Mouse (Mus musculus) myocyte (in vitro differentiated cells): ENCODE measurements at regions not wholly inside any gene's neighbourhood (a gene's known extent, or its start where the extent isn't known, plus 50 kb on each side); places are given as distances from the start of the nearest gene placed in this dataset.

Experiments
- CEBPB ChIP-seq: IDR thresholded peaks from 2 replicates; pipeline ENCODE4 v1.6.1; 2011; ENCODE audit warnings: mild to moderate bottlenecking, moderate library complexity; ENCODE audit not compliant: poor library complexity, insufficient read depth, severe bottlenecking
- E2F4 ChIP-seq: IDR thresholded peaks from one replicate; pipeline ENCODE4 v1.6.1; 2011; ENCODE audit warnings: mild to moderate bottlenecking, control low read depth, moderate library complexity; ENCODE audit not compliant: insufficient read depth
- MAX ChIP-seq: IDR thresholded peaks from one replicate; pipeline ENCODE4 v1.6.1; 2011; ENCODE audit warnings: low read depth, mild to moderate bottlenecking, control low read depth
- MYOD1 ChIP-seq, 3 experiments: IDR thresholded peaks; one replicate each; pipeline ENCODE4 v1.6.1; 2011; ENCODE audit warnings: control low read depth in 2 of 3, low read depth in 2 of 3, mild to moderate bottlenecking in 2 of 3, moderate library complexity in 1 of 3; ENCODE audit not compliant: insufficient read length in 2 of 3, control insufficient read depth in 1 of 3
- MYOG ChIP-seq, 3 experiments: IDR thresholded peaks; one replicate each; pipeline ENCODE4 v1.6.1; 2011; ENCODE audit warnings: control low read depth in 2 of 3, low read depth in 2 of 3, mild to moderate bottlenecking in 2 of 3; ENCODE audit not compliant: insufficient read length in 2 of 3, control insufficient read depth in 1 of 3, insufficient read depth in 1 of 3
- POLR2A ChIP-seq: IDR thresholded peaks from one replicate; pipeline ENCODE4 v1.6.1; 2011; ENCODE audit warnings: low read depth, mild to moderate bottlenecking, control low read depth, moderate library complexity; ENCODE audit not compliant: insufficient read length
- POLR2AphosphoS2 ChIP-seq: IDR thresholded peaks from one replicate; pipeline ENCODE4 v1.6.1; 2011; ENCODE audit warnings: low read depth, control low read depth; ENCODE audit not compliant: insufficient read length
- SRF ChIP-seq: IDR thresholded peaks from one replicate; pipeline ENCODE4 v1.6.1; 2011; ENCODE audit warnings: low read depth; ENCODE audit not compliant: control insufficient read depth, insufficient read length
- TCF12 ChIP-seq: IDR thresholded peaks from one replicate; pipeline ENCODE4 v1.6.1; 2011; ENCODE audit warnings: mild to moderate bottlenecking, control low read depth; ENCODE audit not compliant: poor library complexity, insufficient read depth, severe bottlenecking
- TCF3 ChIP-seq: IDR thresholded peaks from one replicate; pipeline ENCODE4 v1.6.1; 2011; ENCODE audit warnings: low read depth, control low read depth; ENCODE audit not compliant: insufficient read length
- USF1 ChIP-seq: IDR thresholded peaks from one replicate; pipeline ENCODE4 v1.6.1; 2011; ENCODE audit warnings: low read depth, mild to moderate bottlenecking, control low read depth, moderate library complexity

DNA sequence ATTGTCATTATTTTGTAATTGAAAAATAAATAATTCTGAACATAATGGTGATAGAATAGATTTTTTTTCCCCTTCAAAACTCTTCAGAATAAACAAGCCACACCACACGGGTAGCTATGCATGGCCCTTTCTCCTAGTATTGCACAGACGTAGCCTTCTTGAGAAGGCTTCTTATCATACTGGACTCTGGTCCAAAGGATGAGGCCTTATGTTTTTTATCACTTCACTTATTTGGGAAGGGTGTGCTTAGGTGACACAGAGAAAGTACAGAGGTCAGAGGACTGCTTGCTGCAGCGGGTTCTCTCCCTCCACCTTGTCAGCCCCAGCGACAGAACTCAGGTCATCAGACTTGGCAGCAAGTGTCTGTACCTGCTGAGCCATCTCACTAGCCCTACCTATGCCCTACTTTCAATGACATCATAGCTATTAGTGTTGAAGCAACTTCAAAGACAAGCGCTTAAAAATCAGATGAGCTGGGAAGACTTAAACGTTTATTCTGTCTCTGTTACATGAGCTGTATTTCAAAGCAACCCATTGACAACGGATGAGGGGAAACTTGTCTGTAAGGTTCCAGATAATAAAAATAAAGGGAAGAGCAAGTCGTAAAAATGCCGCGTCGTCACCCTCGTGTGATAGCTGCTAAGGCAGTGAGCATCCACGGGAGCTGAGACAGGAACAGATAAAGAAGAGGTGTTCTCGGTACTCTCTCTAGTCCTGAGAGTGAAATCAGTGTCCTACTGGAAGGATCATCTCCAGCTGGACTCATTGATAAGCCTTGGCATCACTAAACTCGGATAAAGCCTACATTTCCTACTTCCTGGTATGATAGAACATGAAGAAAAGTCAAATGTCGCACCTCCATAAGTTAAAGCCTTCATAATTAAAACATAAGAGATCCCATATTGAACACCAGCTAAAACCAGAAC, 226.2 kb downstream of the Sp3 start:
- TF ChIP-seq MYOG (IDR thresholded peaks at IDR 0.05; ENCODE audit: control insufficient read depth in 1 of 3, insufficient read depth in 1 of 3, insufficient read length in 2 of 3, low read depth in 2 of 3) (no peak), POLR2A (no peak), MAX (no peak), TCF12 (no peak), USF1 (no peak), MYOD1 (IDR thresholded peaks at IDR 0.05; ENCODE audit: control insufficient read depth in 1 of 3, insufficient read length in 2 of 3, low read depth in 2 of 3) (no peak), SRF (no peak), POLR2AphosphoS2 (no peak), E2F4 (no peak), CEBPB (no peak), TCF3 (no peak)
